Mouse (Mus musculus): ENCODE measurements around the gene Tmem131. TPM values are rescaled to one million over a fixed set of nuclear protein-coding genes. Genes with fewer than 3 reads are reported as not detected.
A peak's percentile ranks its signal among the peaks of the same experiment; 100 is the strongest.

Gene Tmem131
- polyA plus RNA-seq, 1 experiment from 2014 or later = 19.9 TPM

DNA sequence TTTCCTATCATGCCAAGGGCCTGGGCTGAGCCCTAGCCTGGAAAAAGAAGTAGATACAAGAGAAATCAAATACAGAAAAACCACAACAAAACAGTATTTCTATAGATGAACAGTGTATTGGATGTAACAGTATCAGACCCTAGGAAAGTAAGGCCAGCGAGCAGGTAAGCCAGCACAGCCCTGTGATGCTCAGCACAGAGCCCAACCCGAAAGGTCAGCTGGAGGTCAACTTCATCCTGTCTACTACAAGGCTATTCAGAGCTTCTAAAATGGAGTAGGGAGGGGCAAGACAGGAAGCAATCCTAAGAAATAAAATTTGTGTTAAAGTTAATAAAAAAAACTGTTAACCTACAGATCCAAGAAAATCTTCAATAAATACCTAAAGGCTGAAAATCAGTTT is 18.6 kb downstream of the Tmem131 start:
- H3K36me3 ChIP-seq = no peaks in the 10 kb centered on the region; the same call in 1 of the 2 replicates
- WGBS = 71% methylated on average over 2 of the region's 2 CpGs
- no peak overlapping the region for H3K9ac ChIP-seq
- peaks cover 17% of the 10 kb centered on the region for H3K4me1 ChIP-seq
- no peak overlapping the region for H3K4me3 ChIP-seq
- no peak overlapping the region for H3K27ac ChIP-seq
- no peaks in the 10 kb centered on the region for H3K27me3 ChIP-seq
- no peaks in the 10 kb centered on the region for H3K9me3 ChIP-seq
- no peak overlapping the region for H3K4me2 ChIP-seq (replicated peaks)
- no peak for ATAC-seq (ENCODE audit: insufficient number of reproducible peaks, insufficient read depth, low FRiP score, low TSS enrichment)

DNA sequence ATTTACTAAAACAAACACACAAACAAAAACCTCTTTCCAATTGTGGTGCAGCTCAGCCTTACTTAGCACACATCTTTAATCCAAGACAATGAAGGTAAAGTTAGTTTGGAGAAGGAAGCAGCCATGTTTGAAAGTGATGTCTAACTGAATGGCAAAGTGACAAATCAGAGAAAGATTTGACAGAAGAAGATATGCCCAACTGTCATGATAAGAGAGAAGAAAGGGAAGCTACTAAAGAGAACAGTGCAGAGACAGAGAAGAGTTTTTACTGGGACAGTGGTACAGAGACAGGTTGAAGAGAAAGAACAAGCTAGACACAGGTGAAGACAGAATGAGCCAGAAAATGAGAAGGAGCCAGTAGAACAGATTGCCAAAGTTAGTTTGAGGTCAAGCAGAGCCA is 19.6 kb downstream of the Tmem131 start:
- Histone ChIP-seq H3K4me2 (replicated peaks) (no peak overlapping the region), H3K27me3 (no peaks in the 10 kb centered on the region), H3K9me3 (no peaks in the 10 kb centered on the region), H3K4me3 (no peak overlapping the region), H3K36me3 (no peaks in the 10 kb centered on the region; the same call in 1 of the 2 replicates), H3K27ac (no peak overlapping the region), H3K9ac (no peak overlapping the region), H3K4me1 (peaks cover 19% of the 10 kb centered on the region)
- ATAC-seq (ENCODE audit: insufficient number of reproducible peaks, insufficient read depth, low FRiP score, low TSS enrichment) = no peak

DNA sequence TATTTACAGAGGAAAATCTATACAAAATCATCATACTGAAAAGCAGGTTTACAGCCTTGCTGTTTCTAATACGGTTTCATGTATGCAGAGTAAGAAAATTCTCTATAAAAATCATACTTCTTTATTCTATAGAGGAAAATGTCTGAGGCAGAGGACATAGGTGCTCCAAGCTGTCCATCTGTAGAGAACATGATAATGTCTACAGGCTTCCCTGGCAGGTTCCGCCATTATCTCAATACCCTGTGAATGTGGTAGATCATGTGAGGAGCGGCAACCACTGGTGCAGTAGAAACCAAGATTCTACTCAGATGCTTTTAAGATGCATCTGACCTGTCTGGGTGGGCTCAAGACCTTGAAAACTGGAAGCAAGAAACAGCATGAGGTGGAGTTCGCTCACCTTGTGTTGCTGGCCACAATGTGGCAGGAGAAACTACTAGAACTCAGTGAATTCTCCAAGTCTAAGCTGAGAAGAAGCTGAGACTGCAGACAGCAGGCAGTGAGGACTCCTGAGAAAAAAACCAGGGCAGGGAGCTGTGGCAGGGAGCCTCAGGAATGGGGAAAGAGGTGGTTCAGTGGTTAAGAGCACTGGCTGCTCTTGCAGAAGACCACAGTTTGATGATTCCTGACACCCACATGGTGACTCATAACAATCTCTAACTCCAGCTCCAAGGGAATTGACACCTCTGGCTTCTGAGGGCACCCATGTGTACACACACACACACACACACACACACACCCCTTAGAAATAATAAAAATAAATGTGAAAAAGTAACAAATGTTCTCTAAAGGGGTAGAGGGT is 20.6 kb downstream of the Tmem131 start:
- Histone ChIP-seq H3K9ac (no peak overlapping the region), H3K4me3 (no peak overlapping the region), H3K27ac (no peak overlapping the region), H3K4me2 (replicated peaks) (no peak overlapping the region), H3K36me3 (no peaks in the 10 kb centered on the region; the same call in 1 of the 2 replicates), H3K4me1 (peaks cover 19% of the 10 kb centered on the region), H3K9me3 (no peaks in the 10 kb centered on the region), H3K27me3 (no peaks in the 10 kb centered on the region)
- WGBS = 96% methylated on average over 4 of the region's 4 CpGs
- ATAC-seq (ENCODE audit: insufficient number of reproducible peaks, insufficient read depth, low FRiP score, low TSS enrichment) = no peak

DNA sequence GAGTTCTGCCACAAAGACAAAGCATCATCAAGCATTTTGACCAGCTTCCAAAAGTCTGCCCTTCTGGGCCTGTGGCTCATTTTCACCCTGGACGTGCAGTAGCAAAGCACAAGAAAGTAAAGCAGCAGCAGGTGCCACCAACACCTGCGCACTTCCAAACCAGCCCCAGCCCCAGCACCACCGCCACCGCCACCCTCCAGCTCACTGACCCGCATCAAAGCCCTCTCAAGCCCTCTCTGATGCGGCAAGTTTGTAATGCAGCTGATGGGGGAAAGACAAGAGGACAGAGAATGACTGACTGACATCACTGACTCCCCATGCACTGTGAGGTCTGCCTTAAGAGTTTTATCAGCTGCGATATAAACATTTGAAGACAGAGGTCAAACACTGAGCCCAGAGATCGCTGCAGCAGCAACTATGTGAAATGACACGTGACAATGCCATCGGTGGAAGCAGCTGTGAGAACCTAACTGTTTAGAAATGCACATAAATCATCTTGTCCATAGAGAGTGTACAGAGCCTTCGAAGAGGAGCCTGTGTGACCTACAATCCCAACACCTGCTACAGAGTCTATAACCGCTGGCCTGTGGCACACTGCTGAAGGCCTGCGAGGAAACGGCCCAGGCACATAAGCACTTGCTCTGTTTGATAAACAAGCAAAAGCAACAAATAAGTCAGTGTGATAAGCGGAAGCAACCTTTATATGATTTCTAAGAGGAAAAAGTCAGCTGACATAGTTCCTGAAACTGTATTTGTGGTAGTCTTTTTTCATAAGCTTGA is 21.7 kb downstream of the Tmem131 start:
- 78% methylated on average over 15 of the region's 15 CpGs for WGBS
- no peak for ATAC-seq (ENCODE audit: insufficient number of reproducible peaks, insufficient read depth, low FRiP score, low TSS enrichment)
- Histone ChIP-seq H3K36me3 (no peaks in the 10 kb centered on the region; the same call in 1 of the 2 replicates), H3K9ac (no peak overlapping the region), H3K27me3 (no peaks in the 10 kb centered on the region), H3K9me3 (no peaks in the 10 kb centered on the region), H3K4me1 (peaks cover 19% of the 10 kb centered on the region), H3K4me2 (replicated peaks) (no peak overlapping the region), H3K4me3 (no peak overlapping the region), H3K27ac (no peak overlapping the region)

DNA sequence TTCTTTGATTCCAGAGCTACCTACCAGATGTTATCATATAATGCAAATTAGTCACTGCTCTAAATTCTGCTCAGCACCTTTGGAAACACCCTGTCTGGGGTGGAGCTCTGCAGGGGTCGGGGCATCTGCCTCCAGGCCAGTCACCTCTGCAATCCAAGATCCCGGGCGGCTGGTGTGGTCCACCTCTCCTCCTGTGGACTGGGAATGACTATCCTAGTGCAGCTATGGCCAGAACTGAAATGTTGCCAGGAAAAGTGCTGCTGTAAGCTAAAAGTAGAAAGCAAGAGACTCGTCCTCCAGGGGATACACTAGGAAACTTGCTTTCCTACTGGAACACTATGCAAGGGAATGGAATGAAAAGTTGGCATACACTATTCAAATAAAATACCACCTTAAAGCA is 22.7 kb downstream of the Tmem131 start:
- no peak for ATAC-seq (ENCODE audit: insufficient number of reproducible peaks, insufficient read depth, low FRiP score, low TSS enrichment)
- no peaks in the 10 kb centered on the region for H3K27me3 ChIP-seq
- 46% methylated on average over 4 of the region's 4 CpGs for WGBS
- no peak overlapping the region for H3K4me2 ChIP-seq (replicated peaks)
- H3K9me3 ChIP-seq = no peaks in the 10 kb centered on the region
- peaks cover 19% of the 10 kb centered on the region for H3K4me1 ChIP-seq
- H3K4me3 ChIP-seq = no peak overlapping the region
- no peaks in the 10 kb centered on the region; the same call in 1 of the 2 replicates for H3K36me3 ChIP-seq
- H3K9ac ChIP-seq = no peak overlapping the region
- H3K27ac ChIP-seq = 0 out of 2 replicates have a peak overlapping the region, but pooled peaks have one; percentile 8

DNA sequence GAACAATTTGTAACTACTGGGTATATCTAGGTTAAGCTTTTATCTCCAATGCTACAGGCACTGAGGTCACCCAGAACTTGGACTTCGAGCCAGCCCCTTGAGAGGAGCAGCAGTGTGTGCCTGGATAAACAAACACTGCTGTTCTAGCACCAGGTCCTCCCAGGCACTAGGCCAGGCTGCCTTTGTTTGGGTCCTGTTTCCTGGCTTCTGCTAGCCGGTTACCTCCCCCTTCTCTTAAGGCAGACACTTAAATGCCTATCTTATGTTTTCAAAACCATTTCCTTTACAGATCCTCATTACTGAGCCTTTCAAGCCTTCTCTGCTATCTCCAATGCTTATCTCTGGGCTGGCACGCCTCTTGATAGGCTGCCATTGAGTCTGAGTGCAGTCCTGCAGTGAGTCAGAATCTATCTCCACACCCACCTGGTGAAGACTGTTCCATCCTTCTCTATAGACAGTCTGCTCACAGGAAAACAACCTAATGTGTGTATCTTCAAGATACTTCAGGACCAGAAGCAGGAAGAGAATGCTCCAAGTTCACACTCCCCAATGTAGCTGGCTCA is 23.2 kb downstream of the Tmem131 start:
- ATAC-seq (ENCODE audit: insufficient number of reproducible peaks, insufficient read depth, low FRiP score, low TSS enrichment) = no peak
- Histone ChIP-seq H3K4me2 (replicated peaks) (no peak overlapping the region), H3K36me3 (no peaks in the 10 kb centered on the region; the same call in 1 of the 2 replicates), H3K27me3 (no peaks in the 10 kb centered on the region), H3K27ac (0 out of 2 replicates have a peak overlapping the region, but pooled peaks have one; percentile 8), H3K4me1 (peaks cover 23% of the 10 kb centered on the region), H3K4me3 (no peak overlapping the region), H3K9ac (no peak overlapping the region), H3K9me3 (no peaks in the 10 kb centered on the region)
- WGBS = 44% methylated on average over 3 of the region's 3 CpGs

DNA sequence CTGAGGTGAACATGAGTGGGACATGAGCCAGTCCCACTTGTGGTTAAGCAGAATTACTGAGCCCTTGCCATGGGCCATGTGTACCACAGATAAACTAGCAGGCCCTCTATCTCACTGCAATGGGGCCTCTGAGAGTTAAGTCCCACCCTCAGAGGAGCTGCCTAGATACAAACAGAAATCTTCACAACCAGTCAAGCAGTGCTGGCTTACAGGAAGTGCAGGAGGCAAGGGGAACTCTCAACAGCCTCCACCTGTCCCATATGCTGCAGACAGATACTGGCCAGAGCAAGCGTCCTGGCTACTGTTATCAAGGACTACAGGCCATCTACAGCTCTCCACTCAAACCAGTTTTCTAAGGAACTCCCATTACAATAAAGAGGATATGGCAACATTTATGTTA is 23.7 kb downstream of the Tmem131 start:
- Histone ChIP-seq H3K9me3 (no peaks in the 10 kb centered on the region), H3K27me3 (no peaks in the 10 kb centered on the region), H3K4me1 (peaks cover 25% of the 10 kb centered on the region), H3K4me3 (no peak overlapping the region), H3K27ac (0 out of 2 replicates have a peak overlapping the region, but pooled peaks have one; percentile 8), H3K4me2 (replicated peaks) (no peak overlapping the region), H3K36me3 (no peaks in the 10 kb centered on the region; the same call in 1 of the 2 replicates), H3K9ac (no peak overlapping the region)
- WGBS = 68% methylated on average over 1 of the region's 1 CpGs
- ATAC-seq (ENCODE audit: insufficient number of reproducible peaks, insufficient read depth, low FRiP score, low TSS enrichment) = peak; percentile 41; the same call in 1 of the 2 replicates

DNA sequence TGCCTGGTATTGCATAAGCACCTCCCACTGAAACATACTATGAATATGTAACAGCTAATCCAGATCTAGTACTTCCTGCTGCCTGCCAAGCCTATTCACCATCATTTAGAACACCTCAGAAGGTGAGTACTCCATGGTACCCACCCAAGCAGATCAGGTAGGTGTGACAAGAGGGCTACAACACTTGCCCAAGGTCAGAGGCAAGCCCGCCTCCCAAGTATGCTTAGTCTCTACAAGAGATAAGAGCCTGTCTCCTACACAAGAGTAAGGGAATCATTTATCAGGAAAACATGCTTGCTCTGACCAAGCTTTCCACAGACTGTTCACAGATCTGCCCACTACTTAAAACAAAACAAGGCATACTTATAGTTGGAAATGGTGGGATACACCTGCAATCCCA is 26.0 kb downstream of the Tmem131 start:
- 93% methylated on average over 1 of the region's 1 CpGs for whole genome bisulfite sequencing
- no peaks in the 10 kb centered on the region for H3K27me3 ChIP-seq
- no peak overlapping the region for H3K4me2 ChIP-seq (replicated peaks)
- no peak overlapping the region for H3K27ac ChIP-seq
- no peak overlapping the region for H3K9ac ChIP-seq
- peaks cover 31% of the 10 kb centered on the region for H3K4me1 ChIP-seq
- ATAC-seq (ENCODE audit: insufficient number of reproducible peaks, insufficient read depth, low FRiP score, low TSS enrichment) = no peak
- H3K36me3 ChIP-seq = no peaks in the 10 kb centered on the region
- H3K4me3 ChIP-seq = no peak overlapping the region
- H3K9me3 ChIP-seq = no peaks in the 10 kb centered on the region

DNA sequence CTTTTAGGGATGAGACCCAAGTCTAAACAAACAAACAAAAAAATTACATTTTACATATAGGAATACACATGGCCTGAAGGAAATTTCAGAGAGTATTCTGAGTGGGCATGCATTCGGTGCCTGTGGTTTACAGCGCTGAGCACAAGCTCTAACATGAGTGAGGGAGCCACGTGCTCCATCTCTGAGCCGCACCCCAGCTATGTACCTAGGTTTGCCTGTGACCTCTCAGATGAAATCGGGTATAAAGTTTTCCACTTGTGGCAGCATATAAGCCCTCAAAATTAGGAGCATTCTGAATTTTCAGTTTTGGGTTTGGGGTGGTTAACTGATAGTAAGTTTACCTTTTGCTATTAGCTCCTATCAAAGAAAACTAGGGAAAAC is 28.3 kb downstream of the Tmem131 start:
- 83% methylated on average over 5 of the region's 5 CpGs for WGBS
- Histone ChIP-seq H3K4me3 (no peak overlapping the region), H3K36me3 (no peaks in the 10 kb centered on the region), H3K9me3 (no peaks in the 10 kb centered on the region), H3K4me2 (replicated peaks) (no peak overlapping the region), H3K9ac (no peak overlapping the region), H3K27ac (no peak overlapping the region), H3K27me3 (no peaks in the 10 kb centered on the region), H3K4me1 (peaks cover 17% of the 10 kb centered on the region)
- ATAC-seq (ENCODE audit: insufficient number of reproducible peaks, insufficient read depth, low FRiP score, low TSS enrichment) = no peak

DNA sequence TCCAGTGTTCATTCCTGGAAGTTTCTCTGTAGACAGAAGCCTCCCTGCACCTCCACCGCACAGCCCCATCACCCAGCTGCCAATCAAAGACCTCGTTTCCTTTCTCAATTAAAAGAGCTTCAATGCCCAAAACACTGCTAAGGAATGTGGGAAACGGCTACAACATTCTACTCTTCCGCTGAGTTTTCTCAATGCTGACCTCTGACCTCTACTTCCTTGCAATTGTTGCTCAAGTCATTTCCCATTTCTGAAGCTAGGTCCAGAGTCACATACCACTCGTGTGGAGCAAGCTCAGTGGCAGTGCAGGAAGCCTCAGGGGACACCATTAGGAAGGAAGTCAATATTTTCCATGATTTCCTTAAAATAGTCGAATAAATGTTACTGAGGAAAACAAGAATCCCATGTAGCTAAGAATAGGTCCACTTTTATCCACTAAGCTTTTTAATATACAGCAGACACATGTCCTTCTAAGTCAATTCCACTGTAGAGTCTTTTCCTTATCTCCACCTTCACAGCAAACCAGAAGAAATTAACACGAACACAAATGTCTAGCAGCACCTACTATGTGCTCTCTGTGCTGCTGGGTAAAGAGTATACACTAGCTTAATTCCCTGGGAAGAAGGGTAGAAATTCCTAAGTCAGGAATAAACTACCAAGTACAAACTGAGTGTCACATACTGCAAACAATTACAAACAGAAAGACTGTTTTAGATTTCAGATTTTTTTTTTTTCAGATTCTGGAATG is 28.8 kb downstream of the Tmem131 start:
- ATAC-seq (ENCODE audit: insufficient number of reproducible peaks, insufficient read depth, low FRiP score, low TSS enrichment) = no peak
- Histone ChIP-seq H3K27ac (no peak overlapping the region), H3K9ac (no peak overlapping the region), H3K36me3 (no peaks in the 10 kb centered on the region), H3K27me3 (no peaks in the 10 kb centered on the region), H3K4me2 (replicated peaks) (no peak overlapping the region), H3K4me3 (no peak overlapping the region), H3K9me3 (no peaks in the 10 kb centered on the region), H3K4me1 (peaks cover 12% of the 10 kb centered on the region)
- 15% methylated on average over 7 of the region's 7 CpGs for WGBS

DNA sequence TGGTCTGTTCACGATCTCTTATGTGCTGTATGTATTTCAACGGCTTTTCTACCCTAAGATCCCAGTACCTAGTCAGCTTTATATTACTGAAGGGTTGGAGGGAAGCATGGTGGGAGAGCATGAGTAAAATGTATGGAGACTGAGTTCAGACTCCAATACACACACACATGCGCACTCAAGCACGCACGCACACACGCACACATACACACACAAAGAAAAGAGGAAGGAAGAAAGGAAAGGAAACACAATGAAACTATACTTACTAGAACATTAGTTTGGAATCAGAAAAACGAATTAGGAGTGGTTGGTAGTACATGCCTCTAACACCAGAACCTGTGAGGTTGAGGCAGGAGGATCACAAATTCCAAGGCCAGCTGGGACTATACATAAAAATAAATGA is 29.7 kb downstream of the Tmem131 start:
- H3K9me3 ChIP-seq = no peaks in the 10 kb centered on the region
- peaks cover 11% of the 10 kb centered on the region for H3K4me1 ChIP-seq
- H3K9ac ChIP-seq = no peak overlapping the region
- H3K4me3 ChIP-seq = no peak overlapping the region
- WGBS = 90% methylated on average over 7 of the region's 7 CpGs
- no peak overlapping the region for H3K27ac ChIP-seq
- no peaks in the 10 kb centered on the region for H3K27me3 ChIP-seq
- no peak for ATAC-seq (ENCODE audit: insufficient number of reproducible peaks, insufficient read depth, low FRiP score, low TSS enrichment)
- no peaks in the 10 kb centered on the region for H3K36me3 ChIP-seq
- no peak overlapping the region for H3K4me2 ChIP-seq (replicated peaks)

Data from embryonic facial prominence, embryonic 12.5 days (tissue).